Mouse (Mus musculus) T-helper 2 cell (primary cell): ENCODE measurements around the gene Atp13a3.
"Not testable (repeated sequence)": the region's sequence is repeated elsewhere in the genome, so short reads cannot be mapped to it uniquely, and the experiment has no call there.

Source experiments
- in situ Hi-C: fragments of 300-600 bp; cut with MboI, MseI; formaldehyde crosslinking; loops from one replicate; pipeline ENCODE4 v1.15.1; 2025; ENCODE audit warnings: high pct_unique_total_duplicates

The Atp13a3 gene

DNA sequence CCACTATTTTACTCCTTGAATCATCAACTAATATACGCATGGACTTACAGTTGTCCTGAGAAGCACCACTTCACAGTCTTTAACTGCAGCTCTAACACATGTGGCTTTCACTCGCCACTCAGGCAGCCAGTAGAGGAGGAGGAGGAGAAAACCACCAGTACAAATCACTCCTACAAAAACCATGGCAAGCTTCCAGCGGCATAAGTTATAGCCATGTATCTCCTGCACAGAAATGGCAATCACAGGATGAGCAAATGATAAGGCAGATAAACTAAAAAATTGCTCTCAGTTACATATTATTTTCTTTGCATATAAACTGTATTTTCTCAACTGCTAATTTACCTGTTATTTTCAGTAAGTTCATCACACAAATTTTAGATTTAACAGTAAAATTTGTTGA is 43.2 kb downstream of the Atp13a3 start:
- in situ Hi-C loops: no loop called here

DNA sequence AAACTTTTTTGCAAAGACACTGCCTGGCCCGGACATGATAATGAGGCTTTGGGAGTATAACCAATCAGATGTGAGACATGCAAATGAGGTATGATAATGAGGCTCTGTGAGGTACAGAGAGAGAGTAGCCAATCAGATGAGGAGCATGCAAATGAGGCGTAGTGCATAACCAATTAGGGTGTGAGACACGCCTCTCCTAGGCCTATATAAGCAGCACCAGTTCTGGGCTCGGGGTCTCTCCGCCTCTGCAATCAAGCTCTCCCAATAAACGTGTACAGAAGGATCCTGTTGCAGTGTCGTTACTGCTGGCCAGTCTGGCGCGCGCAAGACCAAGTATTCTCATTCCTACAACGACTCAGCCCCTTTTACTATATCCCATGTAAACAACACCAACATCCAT is 52.3 kb downstream of the Atp13a3 start:
- in situ Hi-C loops: not testable (repeated sequence)

- in situ Hi-C loops: no loop called here
Observed at GRCm38 (mm10) chr16:30314236-30314635, 91.5 kb downstream of the Atp13a3 start.

- in situ Hi-C loops: no loop called here
Observed at GRCm38 (mm10) chr16:30310647-30311046, 95.1 kb downstream of the Atp13a3 start, which contains the start of gene Gp5. Gene Gp5, minus strand, starts transcription at chr16:30310779.

- in situ Hi-C loops: no loop called here
Observed at GRCm38 (mm10) chr16:30310171-30310515, 95.6 kb downstream of the Atp13a3 start.

DNA sequence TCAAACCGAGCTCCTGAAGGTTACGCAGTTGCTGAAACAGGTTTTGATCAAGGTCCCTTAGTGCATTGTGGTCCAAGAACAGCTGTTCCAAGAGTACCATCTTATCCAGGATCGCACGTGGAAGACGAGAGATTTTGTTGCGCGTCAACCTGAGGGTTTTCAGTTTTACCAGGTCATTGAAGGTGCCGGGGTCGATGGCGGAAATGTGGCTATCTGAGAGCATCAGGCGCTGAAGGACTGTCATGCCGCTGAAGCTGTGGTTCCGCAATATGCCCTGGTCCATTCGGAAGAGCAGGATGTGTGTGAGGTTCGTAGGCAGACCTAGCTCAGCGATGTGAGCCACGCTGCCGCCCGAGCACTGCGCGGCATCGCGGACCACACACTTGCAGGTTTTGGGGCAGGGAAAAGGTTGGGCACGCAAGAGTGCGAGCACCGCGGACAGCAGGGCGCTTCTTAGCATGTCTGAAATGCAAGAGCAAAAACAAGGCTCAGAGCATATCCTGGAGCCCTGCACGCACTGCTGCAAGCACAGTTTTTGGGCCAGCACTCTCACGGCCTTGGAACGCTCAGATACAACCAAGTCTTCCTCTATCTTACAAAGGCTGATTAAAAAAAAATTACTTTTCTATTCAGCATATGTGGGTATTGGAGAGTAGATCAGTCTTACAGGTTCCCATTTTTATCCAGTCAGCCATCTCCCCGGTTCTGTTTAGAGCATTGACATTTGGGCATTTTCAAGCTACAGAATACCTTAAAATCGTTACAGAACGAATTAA is 96.2 kb downstream of the Atp13a3 start:
- in situ Hi-C loops: no loop called here

DNA sequence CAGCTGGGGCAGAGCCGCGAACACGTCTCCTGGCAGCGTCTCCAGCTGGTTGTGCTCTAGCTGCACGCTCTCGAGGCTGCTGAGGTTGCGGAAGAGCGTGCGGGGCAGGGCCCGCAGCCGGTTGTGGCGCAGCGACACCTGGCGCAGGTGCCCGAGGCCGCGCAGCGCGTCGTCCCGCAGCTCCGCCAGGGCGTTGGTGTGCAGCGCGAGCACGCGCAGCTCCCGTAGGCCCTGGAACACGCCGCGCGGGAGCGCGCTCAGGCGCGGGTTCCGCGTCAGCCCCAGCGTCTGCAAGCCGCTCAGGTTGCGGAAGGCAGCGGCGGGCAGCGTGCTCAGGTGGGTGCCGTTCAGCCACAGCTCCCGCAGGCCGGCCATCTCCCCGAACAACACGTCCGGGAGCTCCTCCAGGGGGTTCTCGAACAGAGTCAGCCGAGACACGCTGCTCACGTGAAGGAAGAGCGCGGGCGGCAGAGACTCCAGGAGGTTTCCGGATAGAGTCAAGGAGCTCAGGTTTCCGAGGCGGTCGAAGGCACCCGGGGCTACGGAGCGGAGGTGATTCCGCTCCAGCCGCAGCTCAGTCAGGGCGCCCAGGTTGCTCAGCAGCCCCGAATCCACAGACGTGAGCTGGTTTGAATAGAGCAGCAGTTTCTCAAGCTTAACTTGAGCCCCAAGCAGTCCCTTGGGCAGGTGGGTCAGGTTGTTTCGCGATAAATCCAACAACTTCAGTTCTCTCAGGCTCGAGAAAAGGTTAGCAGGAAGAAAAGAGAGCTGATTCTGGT is 97.0 kb downstream of the Atp13a3 start:
- in situ Hi-C loops: no loop called here

GRCm38 (mm10) chr16:30307961-30308615 is 97.7 kb downstream of the Atp13a3 start:
- in situ Hi-C loops: no loop called here

DNA sequence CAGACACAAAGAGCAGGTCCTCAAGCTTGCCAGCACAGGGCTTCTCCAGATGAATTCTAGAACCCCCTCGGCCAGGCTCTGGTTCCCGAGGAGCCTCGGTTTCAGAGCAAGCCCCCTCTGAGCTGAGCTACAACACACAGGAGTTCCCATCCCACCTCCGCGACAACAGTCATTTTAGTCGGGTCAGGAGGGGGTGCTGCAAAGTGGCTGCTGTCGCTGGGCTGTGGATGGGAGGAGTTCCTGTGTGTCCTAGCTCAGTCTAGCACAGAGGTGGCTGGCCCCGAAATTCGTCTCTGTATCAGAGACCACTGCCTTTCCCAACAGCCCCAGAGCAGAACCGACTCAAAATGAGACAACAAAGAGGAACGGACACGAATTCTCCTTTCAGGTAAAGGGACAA is 98.5 kb downstream of the Atp13a3 start:
- in situ Hi-C loops: no loop called here

- in situ Hi-C loops: no loop called here
Observed at GRCm38 (mm10) chr16:30306102-30306501, 99.7 kb downstream of the Atp13a3 start.

GRCm38 (mm10) chr16:30304236-30304635 is 101.5 kb downstream of the Atp13a3 start:
- in situ Hi-C loops: no loop called here

DNA sequence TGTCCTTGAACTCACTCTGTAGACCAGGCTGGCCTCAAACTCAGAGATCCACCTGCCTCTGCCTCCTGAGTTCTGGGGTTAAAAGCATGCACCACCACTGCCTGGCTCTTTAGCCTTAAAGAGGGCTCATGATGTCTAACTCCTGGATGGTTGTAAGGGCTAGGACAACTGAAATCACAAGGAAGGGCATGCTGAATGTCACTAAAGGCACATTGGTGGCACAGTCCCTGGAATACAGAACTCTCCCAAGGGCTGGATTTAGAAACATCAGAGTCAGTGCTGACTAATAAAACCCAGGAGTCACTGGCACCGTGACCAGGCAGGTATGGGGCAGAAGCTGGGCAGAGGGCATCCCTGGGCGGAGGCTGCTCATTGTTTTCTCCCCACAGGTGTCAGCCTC is 102.4 kb downstream of the Atp13a3 start:
- in situ Hi-C loops: no loop called here

- in situ Hi-C loops: no loop called here
Observed at GRCm38 (mm10) chr16:30302686-30303085, 103.1 kb downstream of the Atp13a3 start.

DNA sequence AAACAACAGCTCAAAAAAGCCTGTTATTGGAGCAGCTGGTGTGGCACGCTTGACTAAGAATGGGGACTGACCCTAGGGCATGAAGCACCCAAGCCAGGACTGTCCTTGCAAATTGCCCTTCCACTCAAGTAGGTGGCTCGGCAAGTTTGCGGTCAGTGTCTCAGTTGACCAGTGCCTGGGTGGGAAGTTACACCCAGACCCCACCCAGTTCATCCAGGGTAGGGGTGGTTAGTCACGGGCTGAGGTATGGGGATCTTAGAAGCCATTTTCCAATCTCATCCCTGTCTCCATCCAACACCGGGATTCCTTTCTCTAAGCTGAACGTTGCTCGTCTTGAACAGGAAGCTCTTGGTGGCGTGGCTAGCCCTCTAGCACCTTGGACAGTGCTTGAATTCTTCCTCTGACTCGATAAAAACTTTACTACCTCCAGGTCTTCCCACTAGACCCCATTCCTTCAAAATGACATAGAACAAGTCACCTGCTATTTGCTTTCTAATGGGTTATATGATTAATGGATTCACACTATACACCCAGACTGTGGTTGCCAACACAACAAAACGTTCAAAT is 106.0 kb downstream of the Atp13a3 start:
- in situ Hi-C loops: no loop called here

- in situ Hi-C loops: no loop called here
Observed at GRCm38 (mm10) chr16:30297450-30297849, 108.3 kb downstream of the Atp13a3 start.

DNA sequence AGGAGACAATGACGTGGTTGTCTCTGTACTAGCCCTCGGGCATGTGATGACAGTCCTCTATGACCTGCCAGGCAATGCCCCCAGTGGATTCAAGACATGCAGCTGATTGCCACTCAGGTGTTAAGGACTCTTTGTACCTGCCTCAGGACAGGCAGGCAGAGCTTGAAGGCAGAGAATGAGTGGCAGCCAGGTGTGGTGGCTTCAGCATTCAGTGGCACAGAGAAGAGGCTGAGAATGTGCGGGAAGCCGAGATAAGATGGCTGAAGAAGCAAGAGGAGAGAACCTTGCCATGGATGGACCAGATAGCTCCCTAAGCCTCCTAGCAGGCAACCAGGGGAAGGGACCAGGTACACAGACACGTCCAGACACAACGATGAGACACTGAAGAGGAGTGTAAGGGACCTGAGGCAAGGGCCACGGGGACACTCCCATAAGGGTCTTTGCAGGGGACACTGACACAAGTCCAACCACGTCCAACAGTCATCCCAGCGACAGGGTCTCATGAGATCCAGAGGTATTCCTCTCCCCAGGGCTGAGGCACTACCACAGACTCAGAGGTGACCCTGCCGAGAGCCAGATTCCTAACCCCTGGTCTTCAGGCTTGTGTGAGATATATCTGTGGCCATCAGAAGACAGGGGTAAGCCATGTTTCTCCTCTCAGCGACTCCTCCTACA is 109.0 kb downstream of the Atp13a3 start:
- in situ Hi-C loops: no loop called here

- in situ Hi-C loops: no loop called here
Observed at GRCm38 (mm10) chr16:30295106-30295505, 110.7 kb downstream of the Atp13a3 start.

DNA sequence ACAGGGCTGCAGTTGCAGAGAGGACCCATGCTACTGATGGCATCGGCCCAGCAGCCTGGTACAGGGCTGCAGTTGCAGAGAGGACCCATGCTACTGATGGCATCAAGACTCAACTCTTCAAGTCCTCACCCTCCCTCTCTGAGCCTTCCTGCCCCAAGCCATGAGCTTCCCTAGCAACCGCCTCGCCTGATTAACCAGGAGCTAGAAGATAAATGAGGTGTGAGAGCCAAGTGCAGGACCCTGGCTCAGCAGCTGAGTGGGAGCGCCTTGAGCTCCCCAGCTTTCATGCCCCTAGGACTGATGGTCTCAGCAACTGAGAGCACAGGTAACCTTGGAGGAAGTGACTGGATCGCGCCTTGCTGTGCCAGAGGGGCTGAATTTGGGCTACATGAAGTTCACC is 115.3 kb downstream of the Atp13a3 start:
- in situ Hi-C loops: no loop called here

DNA sequence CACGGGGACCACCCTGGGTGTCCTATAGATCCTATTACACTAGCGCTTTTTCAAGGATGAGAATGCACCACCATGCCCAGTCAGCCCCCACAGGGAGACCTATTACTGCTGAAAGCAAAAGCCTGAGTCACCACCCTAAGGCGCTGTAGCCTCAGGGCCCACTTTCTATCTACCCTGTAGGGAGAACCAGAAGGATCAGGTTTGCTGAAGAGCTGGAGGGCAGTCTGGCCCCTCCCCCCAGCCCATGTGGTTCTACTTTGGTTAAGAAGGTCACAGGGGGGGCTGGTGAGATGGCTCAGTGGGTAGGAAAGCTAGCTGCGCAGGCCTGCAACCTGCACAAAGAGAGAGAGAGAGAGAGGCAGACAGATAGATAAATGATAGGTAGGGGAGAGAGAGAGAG is 120.1 kb downstream of the Atp13a3 start:
- in situ Hi-C loops: no loop called here

- in situ Hi-C loops: no loop called here
Observed at GRCm38 (mm10) chr16:30283743-30284337, 121.9 kb downstream of the Atp13a3 start.

- in situ Hi-C loops: no loop called here
Observed at GRCm38 (mm10) chr16:30282844-30283495, 122.8 kb downstream of the Atp13a3 start, which contains the start of gene Lrrc15. Gene Lrrc15, minus strand, starts transcription at chr16:30283256.
